Mouse (Mus musculus): Measurements from ENCODE around the gene Gm5861. TPM values are rescaled to one million over a fixed set of nuclear protein-coding genes. Genes with fewer than 3 reads are reported as not detected.

The Gm5861 gene
- polyA plus RNA-seq (2017; shearing (Covaris generic)) = 0.40 TPM

DNA sequence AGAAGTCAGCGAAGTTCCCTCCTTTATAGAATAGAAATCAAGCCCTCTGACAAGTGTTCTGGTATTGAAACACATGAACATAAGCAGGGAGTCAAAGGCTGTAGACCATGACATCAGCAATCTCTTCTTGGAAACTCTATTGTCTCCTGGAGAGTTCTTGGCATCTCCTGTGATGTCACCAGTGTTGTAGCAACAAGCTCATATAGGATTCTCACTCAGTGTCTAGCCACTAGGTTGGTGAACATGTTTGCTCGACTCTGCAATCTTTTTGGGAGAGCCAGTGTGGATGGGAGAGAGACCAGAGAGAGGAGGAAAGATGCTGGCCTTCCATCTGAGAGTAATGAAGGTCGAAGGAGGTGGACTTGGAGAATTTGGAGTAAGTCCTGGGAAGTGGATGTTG, at the start of gene Gm5861:
TSS of gene Gm5861 (plus strand) at position 301 of the 400 bp plus-strand sequence.

Other genes starting within 250 kb of the Gm5861 start
- not detected for gene Gm8871, start 235.3 kb upstream of the Gm5861 start, polyA plus RNA-seq (2017; shearing (Covaris generic))
- gene Gm8857, start 235.3 kb upstream of the Gm5861 start, polyA plus RNA-seq (2017; shearing (Covaris generic)) = 0.67 TPM
- not detected for gene Gm8879, start 55.4 kb upstream of the Gm5861 start, polyA plus RNA-seq (2017; shearing (Covaris generic))
- not detected for gene Gm8890, start 73.0 kb downstream of the Gm5861 start, polyA plus RNA-seq (2017; shearing (Covaris generic))
- gene Speer1, start 158.4 kb downstream of the Gm5861 start, polyA plus RNA-seq (2017; shearing (Covaris generic)) = not detected
- gene Gm8897, start 233.3 kb downstream of the Gm5861 start, polyA plus RNA-seq (2017; shearing (Covaris generic)) = not detected